Mouse (Mus musculus) embryonic stem cell, embryonic (primary cell): ENCODE results near the gene Grk2.

Experiments used
- CTCF ChIA-PET, 4 experiments: fragments of 300-600 bp in 2 of 4; fragments of 350-600 bp in 2 of 4; sonication (Branson Sonifier 250); formaldehyde crosslinking; loops; one replicate each; lab custom pipeline; 2022; ENCODE audit warnings: inconsistent platforms in 2 of 4; lab: Charles Lee
- POLR2A ChIA-PET, 4 experiments: fragments of 300-600 bp in 2 of 4; fragments of 350-600 bp in 2 of 4; sonication (Branson Sonifier 250); formaldehyde crosslinking; loops; one replicate each; lab custom pipeline; 2022; ENCODE audit warnings: antibody characterized with exemption in 4 of 4, inconsistent platforms in 1 of 4; lab: Charles Lee

Gene Grk2

GRCm38 (mm10) chr19:4306190-4306577 lies at the start of gene Grk2:
TSS of gene Grk2 (minus strand) at chr19:4306222.
- ChIA-PET POLR2A (interaction anchor here (0.5 to 1.6 kb wide), 13 partner anchors 9 to 393 kb away, joined by 3 to 11 read pairs (median 4); partner anchors contain the start of genes Ankrd13d (in 2 of the 4), Ndufs8 (in 1 of the 4) and Rad9a (in 1 of the 4)), CTCF (interaction anchor here in 3 of 4 experiments (0.6 to 1.7 kb wide), 21 partner anchors 13 to 990 kb away, joined by 3 to 17 read pairs (median 4); partner anchors contain the start of genes Ankrd13d (in 2 of the 3) and Ssh3 (in 1 of the 3))

GRCm38 (mm10) chr19:4349455-4349854 lies 43.4 kb upstream of the Grk2 start:
- POLR2A ChIA-PET, result interaction anchor here in 2 of 4 experiments (1.0 to 1.9 kb wide), 7 partner anchors 10 to 161 kb away, joined by 3 to 6 read pairs (median 4); partner anchors contain the start of gene Pcx (in 1 of the 2)
- CTCF ChIA-PET, result interaction anchor here in 1 of 4 experiments (1.0 kb wide), 1 partner anchor 35 kb away, joined by 3 read pairs; no protein-coding TSS in a partner anchor

GRCm38 (mm10) chr19:4346479-4346878 lies 40.5 kb upstream of the Grk2 start:
- POLR2A ChIA-PET, result interaction anchor here in 2 of 4 experiments (0.6 to 4.2 kb wide), 4 partner anchors 8 to 203 kb away, joined by 3 to 17 read pairs (median 4); no protein-coding TSS in a partner anchor
- CTCF ChIA-PET, result interaction anchor here in 1 of 4 experiments (1.6 kb wide), 1 partner anchor 38 kb away, joined by 5 read pairs; no protein-coding TSS in a partner anchor

GRCm38 (mm10) chr19:4338162-4338561 lies 32.1 kb upstream of the Grk2 start:
- CTCF ChIA-PET, result interaction anchor here in 2 of 4 experiments (0.6 to 1.7 kb wide), 6 partner anchors 15 to 103 kb away, joined by 3 to 6 read pairs (median 4); no protein-coding TSS in a partner anchor
- POLR2A ChIA-PET, result interaction anchor here in 2 of 4 experiments (0.6 to 1.9 kb wide), 3 partner anchors 11 to 140 kb away, joined by 3 to 6 read pairs (median 3); no protein-coding TSS in a partner anchor

GRCm38 (mm10) chr19:4333791-4334190 lies 27.8 kb upstream of the Grk2 start:
- CTCF ChIA-PET, result interaction anchor here (0.5 to 4.2 kb wide), 23 partner anchors 9 to 321 kb away, joined by 3 to 21 read pairs (median 5); partner anchors contain the start of genes Ppp1ca (in 2 of the 4), Aip (in 1 of the 4), Ankrd13d (in 1 of the 4) and Grk2 (in 1 of the 4)

GRCm38 (mm10) chr19:4333100-4333775 lies 27.2 kb upstream of the Grk2 start:
- POLR2A ChIA-PET, result interaction anchor here (0.5 to 4.0 kb wide), 84 partner anchors 8 to 1467 kb away, joined by 3 to 26 read pairs (median 4); partner anchors contain the start of genes Ankrd13d (in 2 of the 4), Cdk2ap2 (in 2 of the 4), Grk2 (in 2 of the 4) and Ssh3 (in 2 of the 4)
- CTCF ChIA-PET, result interaction anchor here (0.6 to 4.2 kb wide), 21 partner anchors 9 to 321 kb away, joined by 3 to 21 read pairs (median 4); partner anchors contain the start of genes Ppp1ca (in 2 of the 4), Ankrd13d (in 1 of the 4), Grk2 (in 1 of the 4) and Ndufv1 (in 1 of the 4)

More at GRCm38 (mm10) chr19:4333791-4334190, 27.8 kb upstream of the Grk2 start:
- POLR2A ChIA-PET, result interaction anchor here (0.5 to 4.0 kb wide), 78 partner anchors 9 to 1466 kb away, joined by 3 to 26 read pairs (median 5); partner anchors contain the start of genes Ankrd13d (in 2 of the 4), Cdk2ap2 (in 2 of the 4), Grk2 (in 2 of the 4) and Rhod (in 2 of the 4)

GRCm38 (mm10) chr19:4332653-4333052 lies 26.6 kb upstream of the Grk2 start:
- ChIA-PET POLR2A (interaction anchor here (0.5 to 4.0 kb wide), 42 partner anchors 8 to 732 kb away, joined by 3 to 26 read pairs (median 4); partner anchors contain the start of genes Ankrd13d (in 2 of the 4), Cdk2ap2 (in 1 of the 4), Grk2 (in 1 of the 4) and Gstp2 (in 1 of the 4)), CTCF (interaction anchor here in 3 of 4 experiments (0.6 to 4.2 kb wide), 9 partner anchors 12 to 131 kb away, joined by 3 to 21 read pairs (median 4); partner anchors contain the start of genes Ankrd13d (in 1 of the 3) and Rad9a (in 1 of the 3))

- ChIA-PET CTCF (no interaction called here), POLR2A (interaction anchor here in 1 of 4 experiments (0.7 to 3.4 kb wide), 7 partner anchors 10 to 65 kb away, joined by 3 to 24 read pairs (median 3); no protein-coding TSS in a partner anchor)
Measured at GRCm38 (mm10) chr19:4331273-4331672, 25.3 kb upstream of the Grk2 start.

GRCm38 (mm10) chr19:4330603-4331002 lies 24.6 kb upstream of the Grk2 start:
- ChIA-PET POLR2A (interaction anchor here in 2 of 4 experiments (0.6 to 2.5 kb wide), 7 partner anchors 9 to 138 kb away, joined by 3 to 6 read pairs (median 4); no protein-coding TSS in a partner anchor), CTCF (interaction anchor here in 1 of 4 experiments (0.6 to 1.5 kb wide), 2 partner anchors 9 to 25 kb away, joined by 4 read pairs; no protein-coding TSS in a partner anchor)

- CTCF ChIA-PET, result interaction anchor here (0.5 to 1.5 kb wide), 11 partner anchors 16 to 498 kb away, joined by 3 to 7 read pairs (median 4); no protein-coding TSS in a partner anchor
- POLR2A ChIA-PET, result interaction anchor here in 3 of 4 experiments (0.5 to 2.5 kb wide), 12 partner anchors 11 to 599 kb away, joined by 3 to 8 read pairs (median 4); partner anchors contain the start of genes Dpp3 (in 1 of the 3), Gstp2 (in 1 of the 3) and Kdm2a (in 1 of the 3)
Measured at GRCm38 (mm10) chr19:4328737-4329304, 22.8 kb upstream of the Grk2 start.

- POLR2A ChIA-PET, result no interaction called here
- CTCF ChIA-PET, result no interaction called here
Measured at GRCm38 (mm10) chr19:4326881-4327280, 20.9 kb upstream of the Grk2 start.

- POLR2A ChIA-PET, result interaction anchor here in 2 of 4 experiments (0.7 to 2.8 kb wide), 5 partner anchors 8 to 71 kb away, joined by 3 to 19 read pairs (median 3); no protein-coding TSS in a partner anchor
- CTCF ChIA-PET, result no interaction called here
Measured at GRCm38 (mm10) chr19:4326106-4326505, 20.1 kb upstream of the Grk2 start.

GRCm38 (mm10) chr19:4322134-4322533 lies 16.1 kb upstream of the Grk2 start:
- CTCF ChIA-PET, result interaction anchor here in 2 of 4 experiments (0.7 to 4.1 kb wide), 5 partner anchors 11 to 265 kb away, joined by 3 to 21 read pairs (median 4); partner anchors contain the start of gene Cdk2ap2 (in 1 of the 2)
- POLR2A ChIA-PET, result interaction anchor here (0.6 to 3.0 kb wide), 10 partner anchors 8 to 932 kb away, joined by 3 to 26 read pairs (median 4); partner anchors contain the start of gene Ankrd13d (in 1 of the 4)

- POLR2A ChIA-PET, result interaction anchor here (0.6 to 3.0 kb wide), 18 partner anchors 9 to 933 kb away, joined by 3 to 26 read pairs (median 4); partner anchors contain the start of gene Ankrd13d (in 1 of the 4)
- CTCF ChIA-PET, result interaction anchor here (0.7 to 4.1 kb wide), 9 partner anchors 9 to 830 kb away, joined by 3 to 21 read pairs (median 4); partner anchors contain the start of gene Cdk2ap2 (in 1 of the 4)
Measured at GRCm38 (mm10) chr19:4321622-4322021, 15.6 kb upstream of the Grk2 start.

GRCm38 (mm10) chr19:4319272-4319671 lies 13.2 kb upstream of the Grk2 start:
- ChIA-PET POLR2A (interaction anchor here in 2 of 4 experiments (0.7 to 4.0 kb wide), 4 partner anchors 9 to 19 kb away, joined by 4 to 21 read pairs (median 12); no protein-coding TSS in a partner anchor), CTCF (interaction anchor here in 1 of 4 experiments (4.1 kb wide), 1 partner anchor 14 kb away, joined by 21 read pairs; no protein-coding TSS in a partner anchor)

- CTCF ChIA-PET, result interaction anchor here in 1 of 4 experiments (1.2 kb wide), 1 partner anchor 24 kb away, joined by 3 read pairs; no protein-coding TSS in a partner anchor
- POLR2A ChIA-PET, result interaction anchor here in 2 of 4 experiments (0.9 to 4.0 kb wide), 4 partner anchors 9 to 16 kb away, joined by 3 to 21 read pairs (median 12); no protein-coding TSS in a partner anchor
Measured at GRCm38 (mm10) chr19:4317181-4317580, 11.2 kb upstream of the Grk2 start.
